Mouse (Mus musculus) embryo, embryonic 9.5 days (tissue): Measurements from ENCODE around the gene Ldlrad1.

ENCODE experiments used
- DNase-seq: peaks from one replicate; pipeline ENCODE4 v3.0.0-alpha.2; 2017; ENCODE audit errors: extremely low spot score

The Ldlrad1 gene

GRCm38 (mm10) chr4:107211465-107211864 lies 2.5 kb downstream of the Ldlrad1 start:
- no peak for DNase-seq

- no peak for DNase-seq
These were observed 3.0 kb downstream of the Ldlrad1 start for GRCm38 (mm10) chr4:107211936-107212335.

DNA sequence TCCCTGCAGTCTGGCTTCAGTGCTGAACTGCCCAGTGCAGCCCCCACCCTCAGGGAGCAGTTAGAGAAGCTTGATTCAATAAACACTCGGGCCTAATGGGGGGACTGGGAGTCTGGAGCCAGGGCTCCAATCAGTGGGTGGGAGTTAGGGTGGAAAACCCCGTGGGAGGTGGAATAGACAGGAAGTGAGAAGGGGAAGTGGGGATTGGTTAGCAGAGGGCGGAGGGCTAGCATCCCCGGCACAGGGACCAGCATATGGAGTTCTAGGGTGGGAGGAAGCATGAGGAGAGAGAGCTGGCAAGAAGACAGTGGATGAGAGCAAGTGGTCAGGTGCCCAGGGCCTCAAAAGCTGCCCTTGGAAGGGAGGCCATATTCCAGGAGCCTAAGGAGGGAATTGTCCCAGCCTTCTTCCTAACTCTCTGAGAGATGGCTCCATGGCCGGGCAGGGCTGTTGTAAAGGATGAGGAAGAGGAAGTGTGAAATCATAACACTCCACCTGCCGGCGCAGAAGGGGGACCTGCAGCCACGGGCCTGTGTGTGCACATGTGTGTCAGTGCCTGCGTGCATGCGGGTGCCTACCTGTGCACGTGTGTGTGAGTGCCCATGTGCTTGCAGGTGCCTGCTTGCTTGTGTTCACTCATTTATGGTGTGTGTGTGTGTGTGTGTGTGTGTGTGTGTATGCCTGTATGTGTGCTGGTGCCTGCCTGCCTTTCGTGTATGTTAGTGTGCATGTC lies 4.5 kb downstream of the Ldlrad1 start:
- DNase-seq: no peak

GRCm38 (mm10) chr4:107217574-107217973 lies 8.6 kb downstream of the Ldlrad1 start:
- DNase-seq: no peak

DNA sequence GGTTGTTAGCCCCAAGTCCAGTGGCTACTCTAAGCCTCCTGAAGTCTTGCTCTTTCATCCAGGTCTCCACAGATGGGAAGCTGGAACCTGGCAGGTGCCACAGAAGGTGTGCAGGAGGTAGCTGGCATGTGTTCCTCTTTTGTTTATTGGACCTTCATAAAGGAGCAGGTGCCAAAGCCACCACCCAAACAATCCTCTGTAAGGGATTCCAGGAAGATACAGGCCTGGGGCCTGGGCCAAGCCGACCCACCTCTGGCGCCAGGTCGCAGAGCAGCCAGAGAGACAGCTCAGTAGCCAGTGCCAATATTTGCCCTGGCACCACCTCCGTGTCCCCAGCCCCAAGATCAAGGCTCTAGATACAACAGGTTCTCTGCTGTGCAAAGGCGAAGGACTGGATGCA lies 12.5 kb downstream of the Ldlrad1 start:
- no peak for DNase-seq

GRCm38 (mm10) chr4:107223225-107224204 lies 14.5 kb downstream of the Ldlrad1 start:
- DNase-seq: no peak

GRCm38 (mm10) chr4:107226313-107226712 lies 17.3 kb downstream of the Ldlrad1 start:
- no peak for DNase-seq

DNA sequence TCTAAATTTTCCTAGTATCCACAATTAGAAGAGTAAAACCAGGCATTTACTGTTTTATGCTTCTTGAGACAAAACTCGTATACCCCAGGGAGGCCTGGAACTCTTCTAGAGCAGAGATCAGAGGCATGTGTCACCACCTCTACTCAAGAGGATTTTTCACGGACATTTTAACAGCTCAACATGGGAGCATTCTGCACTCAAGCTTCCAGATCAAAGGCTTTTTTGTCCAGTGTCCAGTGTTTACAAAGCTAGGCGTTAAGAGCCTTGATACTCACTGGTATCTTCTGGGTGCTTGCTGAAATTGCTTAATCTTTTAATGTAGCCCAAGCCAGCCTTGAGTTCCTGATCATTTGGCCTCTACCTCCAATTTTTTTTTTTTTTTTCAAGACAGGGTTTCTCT lies 23.2 kb downstream of the Ldlrad1 start:
- DNase-seq: no peak

- no peak for DNase-seq
These were observed 29.3 kb downstream of the Ldlrad1 start for GRCm38 (mm10) chr4:107238253-107238652.

DNA sequence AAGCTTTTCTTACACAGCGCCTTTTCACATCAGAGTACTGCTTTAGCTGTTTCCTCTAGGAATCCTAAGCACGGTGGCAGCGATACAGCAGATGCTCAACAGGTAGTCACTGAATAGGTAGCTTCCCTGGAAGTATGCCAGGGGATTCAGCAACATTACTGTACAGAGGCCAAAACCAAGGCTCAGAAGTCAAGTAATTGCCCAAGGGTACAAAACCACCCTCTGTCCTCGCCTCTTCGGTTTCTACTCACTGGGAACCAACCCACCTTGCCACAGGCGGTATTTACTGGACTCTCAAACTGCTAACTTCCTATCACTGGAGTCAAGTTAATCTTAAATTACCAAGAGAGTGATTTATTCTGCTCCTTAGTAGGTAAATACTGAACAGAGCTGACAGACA lies 31.2 kb downstream of the Ldlrad1 start:
- DNase-seq: no peak

DNA sequence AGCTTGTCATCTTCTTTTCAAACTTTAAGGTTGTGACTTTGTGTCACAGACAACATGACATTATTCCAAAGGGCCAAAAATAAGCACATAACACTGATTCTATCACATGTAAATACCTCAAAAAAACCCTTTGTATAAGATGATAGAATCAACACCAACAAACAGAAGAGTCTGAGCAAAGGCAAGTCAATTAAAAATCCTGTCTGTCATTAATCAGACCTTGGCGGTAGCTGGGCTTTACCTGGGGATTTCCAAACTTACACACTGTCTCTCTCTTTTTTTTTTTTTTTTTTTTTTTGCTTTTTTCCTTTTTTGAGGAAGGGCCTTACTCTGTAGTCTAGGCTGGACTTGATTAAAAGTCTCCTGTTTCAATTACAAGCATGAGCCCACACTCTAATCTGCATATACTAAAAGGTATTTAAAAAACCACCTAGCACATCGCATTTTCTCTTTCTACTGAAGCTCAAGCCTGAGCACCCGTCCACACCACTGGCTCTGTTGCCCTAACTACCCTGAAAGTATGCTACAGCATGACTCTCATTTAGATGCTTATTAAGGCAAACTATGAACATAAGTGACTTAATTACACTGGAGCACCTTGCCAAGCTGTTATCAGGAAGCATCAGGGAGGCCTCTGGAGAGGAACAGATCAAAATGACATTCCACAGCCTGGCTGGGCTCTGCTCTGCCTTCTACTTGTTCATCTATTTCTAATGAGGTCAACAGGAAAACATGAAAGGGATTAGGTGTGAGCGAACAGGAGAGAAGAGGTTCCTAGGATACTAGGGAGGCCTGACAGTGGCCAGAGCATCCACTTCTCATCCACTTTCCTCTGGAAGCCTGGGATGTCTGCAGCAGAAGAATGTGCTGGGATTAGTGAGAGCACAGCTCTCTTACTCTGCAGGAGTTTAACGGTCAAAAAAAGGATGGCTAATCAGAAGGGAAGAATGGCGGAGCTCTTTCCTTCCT lies 34.7 kb downstream of the Ldlrad1 start:
- DNase-seq: no peak

- DNase-seq: no peak
These were observed 36.4 kb downstream of the Ldlrad1 start for GRCm38 (mm10) chr4:107245368-107245767.

DNA sequence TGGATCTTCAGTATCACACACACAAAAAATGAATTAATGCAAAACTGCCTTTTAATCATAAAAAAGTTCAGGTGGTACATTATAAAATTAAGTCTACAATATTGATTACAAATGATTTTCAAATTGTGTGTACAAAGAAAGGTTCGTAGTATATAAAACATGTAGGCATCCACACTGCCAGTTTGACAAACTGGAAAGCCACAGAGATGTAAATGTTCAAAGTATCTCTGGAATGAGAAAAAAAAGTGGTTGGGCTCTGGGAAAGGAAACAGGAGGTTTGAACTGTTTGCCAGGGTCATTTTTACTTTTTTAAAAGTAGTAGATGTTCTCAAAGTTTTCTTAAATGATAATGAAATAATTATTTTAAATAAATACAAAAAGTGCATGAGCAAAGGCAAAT lies 37.1 kb downstream of the Ldlrad1 start:
- no peak for DNase-seq

DNA sequence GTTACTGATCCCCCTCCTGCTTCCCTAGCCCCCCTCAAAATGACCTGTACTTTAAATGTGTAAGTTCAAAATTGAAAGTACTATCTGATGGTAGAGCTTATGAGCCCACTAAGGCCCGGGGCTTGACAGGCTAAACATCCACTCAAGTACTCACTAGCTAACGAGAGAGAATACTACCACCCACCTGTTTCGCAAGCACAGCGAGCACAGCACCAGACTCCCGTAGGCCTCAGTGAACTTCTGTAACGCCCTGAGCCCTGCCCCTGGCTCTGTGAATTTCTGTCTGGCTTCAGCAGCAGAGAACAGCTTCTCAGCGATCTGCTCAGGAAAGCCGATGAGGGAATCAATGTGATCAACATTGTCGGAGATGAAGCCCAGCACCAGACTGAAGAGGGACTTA lies 38.1 kb downstream of the Ldlrad1 start:
- DNase-seq: no peak

- DNase-seq: no peak
These were observed 39.1 kb downstream of the Ldlrad1 start for GRCm38 (mm10) chr4:107248061-107248460.

GRCm38 (mm10) chr4:107249471-107249870 lies 40.5 kb downstream of the Ldlrad1 start:
- no peak for DNase-seq

DNA sequence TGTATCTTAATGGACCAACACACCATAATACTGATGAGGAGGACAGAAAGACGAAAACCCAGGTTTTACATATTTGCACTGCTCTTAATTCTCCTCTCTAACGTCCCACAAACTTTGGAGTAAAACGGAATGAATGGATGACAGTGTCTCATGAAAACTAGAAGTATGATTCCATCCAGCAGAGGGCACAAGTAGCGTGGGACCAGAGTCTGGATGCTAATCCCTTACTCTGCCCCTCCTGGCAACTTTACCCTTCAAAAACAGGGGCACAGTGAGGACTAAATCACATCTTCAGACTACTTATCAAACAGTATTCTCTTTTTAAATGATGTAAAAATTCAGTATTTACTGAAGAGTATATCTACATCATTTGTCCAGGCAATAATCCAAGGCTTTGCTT lies 41.5 kb downstream of the Ldlrad1 start:
- peak; percentile 44 for DNase-seq

- no peak for DNase-seq
These were observed 43.5 kb downstream of the Ldlrad1 start for GRCm38 (mm10) chr4:107252522-107252921.

DNA sequence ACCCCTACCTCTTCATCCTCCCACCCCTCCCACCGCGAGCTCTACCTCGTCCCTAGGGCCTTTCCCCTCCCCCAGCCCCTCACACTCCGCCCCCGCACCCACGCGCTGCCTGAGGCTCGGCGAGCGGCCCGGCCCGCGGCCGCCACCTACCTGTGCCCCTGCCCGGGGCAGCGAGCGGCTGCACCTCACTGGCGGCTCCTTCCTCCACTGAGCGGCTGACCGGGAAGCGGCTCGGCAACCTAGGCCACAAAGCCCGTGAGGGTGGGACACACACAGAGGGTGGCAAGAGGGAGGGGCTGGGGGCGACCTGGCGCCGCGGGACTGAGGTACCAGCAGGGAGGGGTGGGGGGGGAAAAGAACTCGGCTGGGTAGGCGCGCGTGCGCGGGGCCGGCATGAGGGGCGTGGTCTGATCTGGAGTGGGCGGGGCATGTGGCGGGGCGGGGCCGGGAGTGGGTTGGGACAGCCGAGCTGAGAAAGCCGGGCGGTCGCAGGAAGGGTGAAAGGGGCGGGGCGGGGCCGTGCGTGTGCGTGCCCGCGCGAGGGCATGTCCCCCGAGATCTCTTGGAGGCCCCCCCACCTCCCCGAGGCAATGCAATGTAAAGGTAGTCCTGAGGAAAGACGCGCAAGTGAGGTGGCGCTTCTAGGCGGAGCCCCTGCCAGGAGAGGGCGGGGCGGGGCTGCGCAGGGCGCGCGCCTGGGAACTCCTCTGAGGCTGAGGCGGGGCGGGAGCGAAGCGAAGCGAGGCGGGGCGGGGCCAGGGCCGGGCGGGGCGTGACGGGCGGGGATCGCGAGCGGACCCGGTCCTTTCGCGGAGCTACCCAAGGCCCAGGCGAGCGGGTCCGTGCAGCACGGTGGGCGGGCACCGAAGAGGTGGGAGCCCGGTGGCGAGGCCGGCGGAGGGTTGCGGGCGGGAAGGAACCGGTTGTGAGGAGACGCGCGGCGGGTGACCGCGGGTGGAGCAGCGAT lies 44.4 kb downstream of the Ldlrad1 start, which contains the start of the genes Lrrc42 and Hspb11:
Gene Lrrc42, minus strand, starts transcription at position 408 of the 967 bp plus-strand sequence.
Gene Hspb11, plus strand, starts transcription at position 469 of the 967 bp plus-strand sequence.
- peak; percentile 100 for DNase-seq

DNA sequence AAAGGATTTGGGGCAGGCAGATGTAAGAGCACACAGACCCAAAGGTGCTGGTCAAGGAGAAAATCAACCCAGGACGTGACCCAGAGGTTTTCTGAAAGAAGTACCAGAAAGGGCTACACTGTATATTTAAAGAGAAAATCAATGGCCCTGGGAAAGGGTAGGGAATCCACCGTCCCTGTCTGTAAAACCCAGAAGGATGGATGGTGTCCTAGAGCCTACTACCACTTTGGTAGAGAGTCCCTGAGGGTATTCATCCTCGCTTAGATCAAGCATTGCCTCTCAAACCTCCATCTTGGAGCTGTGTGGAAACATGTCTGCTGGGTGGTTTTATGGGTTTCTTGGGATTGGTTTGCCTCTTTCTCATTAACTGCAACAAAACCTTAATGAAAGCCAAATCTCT lies 45.4 kb downstream of the Ldlrad1 start:
- DNase-seq: no peak
